Mouse (Mus musculus) CD4-positive naive resting alpha-beta T cell, adult 57 days (primary cell): ENCODE results near the gene Dcst1. TPM values are rescaled to one million over a fixed set of nuclear protein-coding genes. Genes with fewer than 3 reads are reported as not detected.

ENCODE experiments used
- total RNA-seq: library from RNA; stranded (reverse); gene quantifications from one replicate; pipeline ENCODE4 v1.2.4, GENCODE M21; 2023

Dcst1 gene
- total RNA-seq: not detected

DNA sequence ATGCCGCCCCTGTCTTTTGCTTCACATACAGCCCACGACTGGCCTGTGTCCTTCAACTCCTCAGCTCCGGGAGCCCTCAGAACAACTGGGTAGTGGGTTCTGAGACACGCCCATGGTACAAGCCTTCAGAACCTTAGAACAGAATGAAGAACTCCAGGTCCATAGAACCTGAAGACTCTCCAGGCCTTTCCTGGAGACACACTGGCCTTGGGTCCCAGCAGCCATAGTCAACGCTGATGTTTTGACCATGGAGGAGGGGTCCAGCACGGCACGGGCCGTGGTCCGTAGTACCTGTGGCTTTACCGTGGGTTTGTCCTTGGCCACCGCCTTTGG lies at the start of gene Dcst1:
TSS of gene Dcst1 (minus strand) at position 101 of the 333 bp plus-strand sequence.

GRCm38 (mm10) chr3:89411490-89412393 lies 46.7 kb upstream of the Dcst1 start, which contains the start of gene Flad1:
Gene Flad1, minus strand, starts transcription at chr3:89411870.

DNA sequence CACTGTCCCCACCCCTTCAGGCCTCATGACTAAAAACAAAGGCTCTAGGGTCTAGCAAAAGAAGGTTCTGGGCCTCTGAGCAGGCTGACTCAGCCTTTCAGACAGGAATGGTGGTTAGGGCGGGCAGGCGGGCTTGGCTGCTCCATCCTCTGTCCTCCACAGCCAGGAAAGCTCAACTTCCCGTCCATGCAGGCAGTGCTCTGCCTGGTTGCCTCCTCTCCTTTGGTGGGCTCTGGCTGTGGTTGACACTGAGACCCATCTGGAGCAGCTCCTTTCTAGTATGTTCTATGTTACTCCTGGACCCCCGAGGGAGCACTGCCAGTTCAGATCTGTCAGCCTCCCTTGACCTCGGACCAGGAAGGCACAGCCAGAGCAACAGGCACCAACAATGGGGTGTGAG lies 37.6 kb upstream of the Dcst1 start, which contains the start of gene Lenep:
TSS of gene Lenep (minus strand) at position 101 of the 400 bp plus-strand sequence.

DNA sequence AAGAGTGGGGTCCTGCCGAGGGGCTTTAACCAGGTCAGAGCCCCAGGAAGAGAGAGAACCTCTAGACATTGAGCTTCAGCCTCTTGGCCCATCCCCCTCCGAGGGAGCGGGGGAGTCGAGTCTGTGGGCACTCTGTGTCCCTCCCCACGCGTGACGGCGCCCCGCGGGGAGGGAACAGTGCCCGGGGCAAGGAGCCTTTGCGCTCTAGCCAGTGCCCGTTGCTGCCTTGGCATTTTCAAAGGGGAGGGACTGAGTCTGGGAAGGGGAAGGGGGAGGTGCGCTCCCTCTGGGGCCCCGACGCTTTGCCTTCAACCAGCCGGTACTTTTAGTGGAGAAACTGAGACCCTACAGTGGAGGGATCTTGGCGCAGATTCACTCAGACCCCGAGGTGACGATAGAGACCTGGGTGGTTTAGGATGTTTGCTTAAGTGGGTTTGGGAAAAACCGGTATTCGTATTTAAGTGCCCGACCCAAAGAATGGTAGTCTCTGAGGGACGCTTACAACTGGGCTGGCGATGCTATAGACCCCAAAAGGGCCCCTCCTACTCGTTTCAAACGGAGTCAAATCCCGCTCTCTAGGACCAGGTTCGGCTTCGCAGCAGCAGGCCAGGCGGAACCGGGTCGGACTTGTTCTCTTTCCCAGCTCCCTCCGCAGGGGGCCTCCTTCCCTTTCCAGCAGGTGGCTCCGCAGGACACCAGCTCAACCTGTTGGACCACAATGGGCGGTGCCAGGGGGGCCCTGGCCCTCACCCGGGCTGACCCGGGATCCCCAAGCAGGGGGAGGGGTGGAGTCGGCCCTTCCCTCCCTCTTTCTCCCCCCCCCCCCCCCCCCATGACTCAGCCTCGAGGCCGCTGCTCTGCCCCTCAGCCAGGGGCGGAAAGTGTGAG lies 29.2 kb upstream of the Dcst1 start, which contains the start of gene Zbtb7b:
TSS of gene Zbtb7b (minus strand) at position 771 of the 888 bp plus-strand sequence.

GRCm38 (mm10) chr3:89361675-89362074 lies 3.4 kb downstream of the Dcst1 start, which contains the start of gene Dcst2:
Gene Dcst2, plus strand, starts transcription at chr3:89361975.

DNA sequence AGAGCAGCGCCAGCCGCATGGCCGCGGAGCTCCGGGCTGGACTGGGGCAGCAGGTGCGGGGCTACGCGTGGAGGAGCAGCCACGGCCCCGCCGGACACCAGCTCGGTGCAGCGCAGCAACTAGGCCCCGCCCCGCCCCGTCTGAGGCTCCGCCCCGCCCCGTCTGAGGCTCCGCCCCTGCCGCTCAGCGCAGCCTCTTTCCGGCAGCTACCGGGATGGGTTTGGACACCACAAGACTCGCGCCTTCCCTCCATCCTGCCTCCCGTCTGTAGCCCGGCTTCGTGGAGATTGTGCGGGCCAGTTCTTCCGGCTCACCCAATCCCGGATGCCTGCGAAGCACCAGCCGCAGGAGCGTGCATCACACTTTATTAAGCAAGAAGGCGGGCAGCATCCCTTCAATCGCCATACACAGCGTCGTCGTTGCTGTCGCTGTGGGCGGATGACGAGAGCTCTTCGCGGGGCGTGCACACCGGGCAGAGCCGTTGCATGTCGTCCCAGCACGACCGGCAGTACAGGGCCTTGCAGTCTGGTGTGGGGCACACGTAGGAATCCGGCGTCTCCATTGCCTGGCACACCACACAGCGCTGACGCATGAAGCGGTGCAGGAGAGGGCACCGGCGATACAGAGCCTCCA lies 15.1 kb downstream of the Dcst1 start, which contains the start of gene Adam15:
TSS of gene Adam15 (minus strand) at position 128 of the 633 bp plus-strand sequence.

DNA sequence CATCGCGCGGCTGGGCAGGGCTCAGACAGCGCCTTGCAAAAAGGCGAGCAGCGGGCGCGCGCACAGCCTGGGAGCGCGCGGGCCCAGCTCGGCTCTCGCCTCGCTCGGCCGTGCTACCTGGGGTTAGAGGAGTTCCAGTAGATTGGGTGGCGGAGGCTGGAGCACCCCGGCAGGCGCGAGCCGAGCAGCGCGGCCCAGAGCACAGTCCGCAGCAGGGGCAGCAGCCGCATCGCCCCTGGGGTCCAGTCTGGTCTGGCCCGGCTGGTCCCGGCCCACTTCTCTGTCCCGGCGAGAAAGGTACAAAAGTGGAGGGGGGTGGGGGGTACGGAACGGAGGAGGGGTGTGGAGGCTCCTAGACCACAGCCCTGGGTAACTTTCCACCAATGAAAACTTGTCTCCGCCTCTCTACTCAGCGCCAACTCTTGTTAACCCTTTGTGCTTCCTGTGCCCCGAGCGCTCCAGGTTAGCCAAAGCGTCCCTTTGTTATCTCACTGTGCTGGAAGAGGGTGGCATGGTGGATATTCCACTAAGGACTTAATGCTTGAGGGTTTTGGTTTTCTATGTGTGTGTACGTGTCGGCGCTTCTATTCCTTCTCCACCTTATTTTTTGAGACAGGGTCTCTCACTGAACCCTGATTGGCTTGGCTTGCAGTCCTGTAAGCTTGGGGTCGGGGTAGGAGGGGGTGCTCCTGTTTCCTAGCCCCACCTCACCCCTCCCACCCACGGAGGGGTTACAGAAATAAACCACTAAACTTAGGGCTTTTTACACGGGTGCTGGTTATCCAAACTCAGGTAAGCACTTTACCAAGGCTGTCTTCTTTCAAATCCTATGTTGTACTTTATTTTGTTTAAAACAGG lies 27.1 kb downstream of the Dcst1 start, which contains the start of gene Efna4:
TSS of gene Efna4 (minus strand) at position 308 of the 858 bp plus-strand sequence.

DNA sequence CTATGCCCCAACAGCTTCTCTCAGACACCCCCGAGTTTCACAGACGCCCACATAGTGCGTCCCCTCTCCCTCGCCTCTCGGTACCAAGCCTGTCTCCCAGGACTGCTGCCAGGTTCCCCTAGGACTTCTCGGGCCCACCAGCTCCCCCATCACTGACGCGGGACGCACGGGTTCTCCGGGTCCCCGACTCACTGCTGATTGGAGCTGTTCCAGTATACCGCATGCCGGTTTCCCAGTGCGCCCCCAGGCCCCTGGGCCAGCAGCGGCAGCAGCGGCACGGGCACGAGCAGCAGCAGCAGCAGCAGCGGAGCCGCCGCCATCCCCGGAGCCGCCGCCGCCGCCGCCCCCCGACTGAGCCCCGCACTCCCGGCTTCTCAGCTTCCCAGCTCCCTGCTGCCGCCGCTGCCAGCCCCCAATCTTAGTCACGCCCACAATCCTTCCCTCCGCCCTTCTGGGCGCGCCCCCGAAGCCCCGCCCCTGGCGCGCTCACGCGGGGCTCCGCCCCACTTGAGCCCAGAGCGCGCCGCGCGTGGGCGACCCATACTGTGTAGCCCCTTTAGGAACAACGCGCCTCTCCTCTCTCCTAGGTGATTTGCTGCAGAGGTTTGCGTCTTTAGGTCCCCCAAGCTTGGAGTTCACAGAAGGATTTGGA lies 42.4 kb downstream of the Dcst1 start, which contains the start of gene Efna3:
TSS of gene Efna3 (minus strand) at position 452 of the 652 bp plus-strand sequence.

Other genes with a start within 250 kb of the Dcst1 start
- not detected for gene Pklr, start 229.1 kb downstream of the Dcst1 start, total RNA-seq
- 6.1 TPM for gene Hcn3, start 205.1 kb downstream of the Dcst1 start, total RNA-seq
- gene Clk2, start 200.5 kb downstream of the Dcst1 start, total RNA-seq: 132 TPM
- 156 TPM for gene Scamp3, start 187.8 kb downstream of the Dcst1 start, total RNA-seq
- 129 TPM for gene Fam189b, start 182.1 kb downstream of the Dcst1 start, total RNA-seq
- gene Gba, start 162.3 kb downstream of the Dcst1 start, total RNA-seq: 61.2 TPM
- 12.1 TPM for gene Thbs3, start 150.1 kb downstream of the Dcst1 start, total RNA-seq
- 205 TPM for gene Mtx1, start 138.2 kb downstream of the Dcst1 start, total RNA-seq
- gene Muc1, start 136.2 kb downstream of the Dcst1 start, total RNA-seq: 0.50 TPM
- 94.5 TPM for gene Krtcap2, start 119.3 kb downstream of the Dcst1 start, total RNA-seq
- 2.0 TPM for gene Trim46, start 118.9 kb downstream of the Dcst1 start, total RNA-seq
- gene Dpm3, start 105.9 kb downstream of the Dcst1 start, total RNA-seq: 55.3 TPM
- gene Slc50a1, start 94.7 kb downstream of the Dcst1 start, total RNA-seq: 113 TPM
- 0.41 TPM for gene Efna1, start 84.1 kb downstream of the Dcst1 start, total RNA-seq
- gene Efna3, start 42.3 kb downstream of the Dcst1 start, total RNA-seq: not detected
- gene Efna4, start 27.2 kb downstream of the Dcst1 start, total RNA-seq: not detected
- gene Adam15, start 15.3 kb downstream of the Dcst1 start, total RNA-seq: 19.3 TPM
- 0.24 TPM for gene Dcst2, start 3.3 kb downstream of the Dcst1 start, total RNA-seq
- 111 TPM for gene Zbtb7b, start 29.5 kb upstream of the Dcst1 start, total RNA-seq
- not detected for gene Lenep, start 37.5 kb upstream of the Dcst1 start, total RNA-seq
- 29.4 TPM for gene Flad1, start 46.6 kb upstream of the Dcst1 start, total RNA-seq
- 2.8 TPM for gene Cks1b, start 53.1 kb upstream of the Dcst1 start, total RNA-seq
- gene Shc1, start 53.2 kb upstream of the Dcst1 start, total RNA-seq: 96.2 TPM
- 54.1 TPM for gene Pygo2, start 65.0 kb upstream of the Dcst1 start, total RNA-seq
- gene Pbxip1, start 71.5 kb upstream of the Dcst1 start, total RNA-seq: 115 TPM
- gene Pmvk, start 89.3 kb upstream of the Dcst1 start, total RNA-seq: 8.2 TPM
- gene Kcnn3, start 154.9 kb upstream of the Dcst1 start, total RNA-seq: not detected